Mouse (Mus musculus) neural tube, embryonic 14.5 days (tissue): ENCODE measurements around the gene Gm26741. TPM values are rescaled to one million over a fixed set of nuclear protein-coding genes. Genes with fewer than 3 reads are reported as not detected.

Experiments used
- ATAC-seq: fragments of 200-750 bp; cut with Nextera tagmentation; 2 replicates; pipeline ENCODE4 v1.8.0; 2017; ENCODE audit warnings: low read depth, mild to moderate bottlenecking, moderate TSS enrichment, moderate library complexity
- H3K27ac ChIP-seq: fragments of 300-500 bp; sonication (generic); 2 replicates; pipeline ENCODE4 v1.5.1; 2014; ENCODE audit warnings: low read depth, mild to moderate bottlenecking, control low read depth, low read length, moderate library complexity, mixed read lengths
- H3K27me3 ChIP-seq: fragments of 300-500 bp; sonication (generic); 2 replicates; pipeline ENCODE4 v1.6.1; 2014; ENCODE audit warnings: low read length; ENCODE audit not compliant: control insufficient read depth, insufficient read depth
- H3K36me3 ChIP-seq: fragments of 300-500 bp; sonication (generic); 2 replicates; pipeline ENCODE4 v1.6.1; 2014; ENCODE audit warnings: low read length, mixed read lengths; ENCODE audit not compliant: control insufficient read depth, insufficient read depth
- H3K4me1 ChIP-seq: fragments of 300-500 bp; sonication (generic); 2 replicates; pipeline ENCODE4 v1.6.1; 2014; ENCODE audit warnings: low read length; ENCODE audit not compliant: control insufficient read depth, insufficient read depth
- H3K4me2 ChIP-seq: fragments of 300-500 bp; sonication (generic); 2 replicates; pipeline ENCODE4 v1.6.1; 2014; ENCODE audit warnings: mild to moderate bottlenecking, low read depth, low read length, control low read depth
- H3K4me3 ChIP-seq: fragments of 300-500 bp; sonication (generic); 2 replicates; pipeline ENCODE4 v1.5.1; 2014; ENCODE audit warnings: low read depth, low read length, control low read depth, mixed read lengths
- H3K9ac ChIP-seq: fragments of 300-500 bp; sonication (generic); replicated peaks from 2 replicates; pipeline ENCODE4 v1.6.1; 2014; ENCODE audit warnings: low read depth, mild to moderate bottlenecking, control low read depth, low read length, mixed read lengths
- H3K9me3 ChIP-seq: fragments of 300-500 bp; sonication (generic); 2 replicates; pipeline ENCODE4 v1.6.1; 2016; ENCODE audit warnings: low read length; ENCODE audit not compliant: control insufficient read depth
- WGBS: fragments of 180-500 bp; shearing (Covaris S2); extraction: QIAGEN DNeasy Blood & Tissue Kit; methylation state at CpG from one replicate; pipeline ENCODE4 v1.1.7; 2014; 5-methylcytosine and 5-hydroxymethylcytosine counted together
- polyA plus RNA-seq: library from polyadenylated mRNA; unstranded; fragments of >200 nt; fragmentation: Nextera tagmentation; extraction: Ambion mirVana; gene quantifications from 2 replicates; pipeline ENCODE4 v1.2.1, GENCODE M21; 2014

Gm26741 gene
- polyA plus RNA-seq, 1 experiment from 2014 or later = not detected

GRCm38 (mm10) chr10:52407526-52407925 lies 49.0 kb downstream of the Gm26741 start:
- Histone ChIP-seq H3K27ac (no peak overlapping the region), H3K4me2 (no peak overlapping the region), H3K4me1 (no peaks in the 10 kb centered on the region), H3K9me3 (no peaks in the 10 kb centered on the region), H3K9ac (no peak overlapping the region), H3K36me3 (no peaks in the 10 kb centered on the region), H3K27me3 (no peaks in the 10 kb centered on the region), H3K4me3 (no peak overlapping the region)
- no peak for ATAC-seq
- WGBS = 88% methylated on average over 2 of the region's 2 CpGs

Other genes with a start within 250 kb of the Gm26741 start
- 0.04 TPM in 1 of 2 replicates, not detected in the other for gene Ros1, start 163.5 kb upstream of the Gm26741 start, polyA plus RNA-seq
- 28.9 and 36.0 TPM in 2 replicates for gene Dcbld1, start 125.1 kb upstream of the Gm26741 start, polyA plus RNA-seq
- gene Gopc, start 23.4 kb downstream of the Gm26741 start, polyA plus RNA-seq = 29.0 and 32.8 TPM in 2 replicates
- not detected in 2 replicates for gene Nepn, start 30.2 kb downstream of the Gm26741 start, polyA plus RNA-seq
- gene Nus1, start 58.8 kb downstream of the Gm26741 start, polyA plus RNA-seq = 24.7 and 24.9 TPM in 2 replicates